Mouse (Mus musculus) R1 (cell line): Measurements from ENCODE around the gene Lpar6.

ENCODE experiments used
- DNase-seq: peaks from one replicate; pipeline ENCODE4 v3.0.0-alpha.2; 2018; ENCODE audit warnings: low read depth, low spot score

The Lpar6 gene

DNA sequence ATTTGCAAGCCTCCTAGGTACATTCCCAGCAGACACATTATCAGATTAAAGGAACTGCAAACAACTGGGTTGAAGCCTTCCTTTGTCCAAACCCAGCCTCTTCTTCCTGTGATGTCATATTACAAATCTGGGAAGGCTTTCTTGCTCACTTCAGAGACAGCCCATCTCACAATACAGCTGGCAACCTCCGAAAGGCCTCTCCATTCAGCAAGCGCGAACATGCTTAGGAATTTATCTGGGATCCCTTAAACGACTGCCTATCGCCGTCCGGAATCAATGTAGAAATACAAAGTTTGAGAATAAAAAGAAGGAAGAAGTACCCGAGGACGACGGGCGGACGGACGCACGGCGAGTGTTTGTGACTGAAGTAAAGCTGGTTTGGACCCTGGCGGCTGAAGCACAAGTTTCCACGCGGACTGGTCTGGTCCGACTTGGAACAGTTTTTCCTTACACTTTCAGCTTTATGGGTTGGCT, at the start of gene Lpar6:
Lpar6 (plus strand) TSS at position 48 of the 474 bp plus-strand sequence.
- DNase-seq = peak; percentile 94

DNA sequence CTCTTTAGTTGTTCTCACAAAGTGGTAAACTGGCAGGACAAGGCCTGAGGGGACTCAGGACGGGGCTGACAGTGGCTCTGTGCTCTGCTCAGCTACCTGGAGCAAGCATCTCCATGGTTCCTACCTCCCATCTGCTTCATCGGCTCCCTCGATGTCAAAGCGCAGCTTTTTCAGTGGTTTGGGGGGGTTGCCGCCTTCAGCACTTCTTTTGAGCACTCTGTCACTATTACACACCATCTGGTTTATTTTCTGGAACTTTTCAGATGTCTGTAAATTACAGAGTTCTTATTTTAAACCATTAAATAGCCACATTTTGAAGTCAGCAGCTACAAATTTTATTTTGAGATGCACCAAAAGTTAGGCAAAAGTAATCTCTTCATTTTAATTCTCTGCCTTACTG, 38.6 kb upstream of the Lpar6 start:
- no peak for DNase-seq

DNA sequence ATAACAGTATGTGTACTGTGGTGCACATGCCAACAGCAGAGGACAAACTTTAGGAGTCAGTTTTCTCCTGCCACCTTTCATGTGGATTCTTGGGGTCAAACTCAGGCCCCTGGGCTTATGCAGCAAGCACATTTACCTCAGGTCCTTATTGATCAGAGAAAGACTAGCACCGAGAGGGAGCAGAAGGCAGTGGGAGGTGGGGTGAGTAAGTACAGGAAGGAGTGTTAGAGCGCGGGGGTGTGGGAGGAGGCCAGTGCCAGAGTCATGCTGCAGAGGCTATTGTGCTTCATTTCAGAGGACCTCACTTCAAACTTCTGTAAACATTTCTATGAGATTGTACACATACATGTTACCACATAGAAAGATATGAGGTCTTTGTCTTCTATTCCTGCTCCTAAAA, 36.2 kb upstream of the Lpar6 start:
- no peak for DNase-seq

DNA sequence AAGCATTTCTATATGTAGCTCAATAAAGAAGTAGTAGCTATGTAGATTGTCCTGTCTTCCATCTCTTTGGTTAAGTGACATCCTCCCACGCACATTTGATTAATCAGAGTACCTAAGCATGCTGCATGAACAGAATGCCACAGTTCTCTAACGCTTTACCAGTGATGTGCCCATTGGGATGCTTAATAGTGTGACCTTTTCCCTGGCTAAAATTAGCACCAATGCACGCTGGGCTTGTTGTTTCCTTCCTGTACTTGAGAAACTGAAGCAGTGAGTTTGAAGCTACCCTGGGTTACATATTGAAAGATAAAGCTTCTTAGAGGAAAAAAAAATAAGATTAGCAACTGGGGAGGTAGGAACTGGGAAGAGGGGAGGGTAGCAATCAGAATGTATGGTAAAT, 33.7 kb upstream of the Lpar6 start:
- DNase-seq = no peak

DNA sequence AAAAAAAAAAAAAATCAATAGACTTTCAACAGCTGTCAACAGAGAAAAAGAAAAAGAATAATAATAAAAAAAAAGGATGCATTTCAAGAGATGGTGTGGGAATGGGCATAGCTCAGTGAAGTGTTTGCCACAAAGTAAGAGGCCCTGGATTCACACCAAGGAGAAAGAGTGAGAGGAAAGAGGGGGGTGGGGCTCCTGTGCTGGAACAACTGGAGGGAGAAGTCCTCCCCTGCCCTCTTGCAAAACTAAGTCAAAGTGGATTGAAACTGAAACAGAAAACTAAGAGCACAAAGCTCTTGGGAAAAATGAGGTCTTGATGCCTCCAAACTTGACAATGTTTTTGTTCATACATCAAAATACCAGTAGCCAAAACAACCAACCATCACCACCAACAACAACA, 28.4 kb upstream of the Lpar6 start:
- DNase-seq = no peak

DNA sequence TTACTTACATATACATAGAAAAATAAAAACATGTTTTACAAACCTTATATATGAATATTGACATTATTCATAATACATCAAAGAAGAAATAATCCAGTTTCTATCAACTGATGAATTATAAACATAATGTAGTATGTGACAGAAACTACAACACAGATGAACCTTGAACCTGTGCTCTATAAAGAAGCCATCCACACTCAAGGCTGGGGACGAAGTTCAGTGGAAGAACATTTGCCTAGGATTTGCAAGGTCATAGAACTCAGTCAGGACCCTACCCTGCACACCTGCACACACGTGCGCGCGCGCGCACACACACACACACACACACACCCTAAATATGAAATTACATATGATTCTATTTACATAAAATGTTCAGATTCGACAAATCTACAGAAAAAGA, 27.5 kb upstream of the Lpar6 start:
- no peak for DNase-seq

DNA sequence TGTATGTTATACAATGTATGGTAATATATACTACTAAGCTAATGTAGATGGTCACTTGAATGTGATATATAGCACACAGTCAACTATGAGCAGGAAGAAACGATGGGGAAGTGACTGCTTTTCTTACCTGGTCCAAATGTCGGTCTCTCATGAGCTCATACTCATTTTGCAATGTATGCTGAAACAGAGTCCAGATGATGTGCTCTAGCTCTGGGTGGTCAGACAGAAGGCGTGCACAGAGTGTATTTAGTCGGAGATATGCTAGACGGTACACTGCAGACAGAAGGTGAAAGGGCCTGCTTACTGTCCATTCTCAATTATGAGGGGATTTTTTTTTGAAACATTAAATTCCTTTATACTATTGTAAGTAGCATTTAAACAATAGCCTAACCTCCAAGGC, 26.2 kb upstream of the Lpar6 start:
- no peak for DNase-seq

DNA sequence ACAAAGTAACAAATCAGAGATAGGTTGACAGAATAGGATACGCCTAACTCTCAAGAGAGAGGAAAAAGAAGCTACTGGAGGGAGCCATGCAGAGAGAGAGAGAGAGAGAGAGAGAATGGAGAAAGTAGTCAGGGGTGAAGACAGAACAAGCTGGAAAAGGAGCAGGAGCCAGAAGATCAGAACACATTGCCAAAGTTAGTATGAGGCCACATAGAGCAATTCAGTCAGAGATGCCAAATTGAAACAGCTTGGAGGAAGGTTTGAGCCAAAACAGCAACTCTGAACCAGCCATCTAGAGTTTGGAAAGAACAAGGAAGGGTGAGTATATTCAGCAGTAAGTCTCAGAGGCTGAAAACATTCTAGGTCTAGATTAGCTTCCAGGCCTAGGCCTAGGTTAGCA, 20.6 kb upstream of the Lpar6 start:
- no peak for DNase-seq

DNA sequence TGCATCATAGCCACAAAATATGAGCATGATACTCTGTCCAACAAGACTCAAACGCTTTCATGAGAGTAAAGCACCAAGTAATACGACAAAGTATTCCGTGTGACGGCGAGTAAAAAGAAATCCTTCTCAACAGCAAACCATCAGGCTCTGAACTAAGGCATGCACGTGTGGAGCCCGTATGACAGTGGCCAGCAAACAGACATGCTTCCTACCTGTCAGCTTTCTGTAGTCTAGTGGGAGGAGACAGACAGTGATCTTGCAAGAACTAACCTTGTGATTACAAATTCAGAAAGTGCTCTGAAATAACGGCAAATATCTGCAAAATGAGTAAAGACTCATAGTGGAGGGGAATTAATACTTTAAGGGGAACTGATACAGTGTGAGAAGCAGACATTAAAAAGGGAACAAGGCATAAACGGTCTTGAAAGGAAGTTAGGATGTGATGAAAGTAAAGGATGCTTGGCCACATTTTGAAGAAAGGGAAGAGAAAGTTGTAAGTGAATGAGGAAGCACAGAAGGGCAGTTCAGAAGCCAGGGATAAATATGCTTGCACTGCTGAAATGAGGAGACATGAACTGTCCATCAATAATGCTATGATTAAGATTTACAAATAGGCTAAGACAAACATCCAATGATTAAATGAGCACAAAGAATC, 15.3 kb upstream of the Lpar6 start:
- DNase-seq = no peak

DNA sequence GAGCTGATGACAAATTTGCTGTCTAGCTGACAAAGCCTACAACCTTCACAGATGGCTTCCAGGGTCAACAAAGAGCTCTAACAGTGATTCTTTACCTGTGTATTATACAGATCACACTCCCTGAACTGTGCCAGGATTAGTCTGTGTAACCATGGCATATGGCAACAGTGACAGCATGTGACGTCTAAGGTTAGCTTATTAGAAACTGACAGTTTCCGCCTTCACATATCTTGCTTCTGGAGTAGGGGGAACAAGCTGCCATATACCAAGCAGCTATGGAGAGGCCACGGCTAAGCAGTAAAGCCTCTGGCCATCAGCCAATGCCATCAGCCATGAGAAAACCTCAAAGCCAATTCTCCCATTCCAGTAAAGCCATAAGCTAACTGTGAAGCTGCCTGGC, 11.3 kb upstream of the Lpar6 start:
- no peak for DNase-seq

DNA sequence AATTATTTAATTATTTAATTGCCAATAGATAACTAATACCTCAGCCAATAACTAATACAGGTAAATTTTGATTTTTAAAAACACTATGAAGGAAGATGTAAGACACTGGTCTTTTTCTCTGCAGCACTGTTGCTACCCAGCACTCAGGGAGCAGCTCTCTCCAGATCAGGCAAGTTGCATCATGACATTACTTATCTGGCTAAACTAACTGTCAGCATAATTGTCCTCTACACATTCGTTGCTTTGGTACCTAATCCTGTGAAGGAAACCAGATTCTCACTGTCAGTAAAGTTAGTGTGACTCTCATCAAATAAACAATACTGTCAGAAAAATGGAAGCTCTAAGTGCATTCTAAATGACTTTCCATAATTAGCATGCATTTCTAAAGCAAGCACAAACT, 10.8 kb upstream of the Lpar6 start:
- no peak for DNase-seq

DNA sequence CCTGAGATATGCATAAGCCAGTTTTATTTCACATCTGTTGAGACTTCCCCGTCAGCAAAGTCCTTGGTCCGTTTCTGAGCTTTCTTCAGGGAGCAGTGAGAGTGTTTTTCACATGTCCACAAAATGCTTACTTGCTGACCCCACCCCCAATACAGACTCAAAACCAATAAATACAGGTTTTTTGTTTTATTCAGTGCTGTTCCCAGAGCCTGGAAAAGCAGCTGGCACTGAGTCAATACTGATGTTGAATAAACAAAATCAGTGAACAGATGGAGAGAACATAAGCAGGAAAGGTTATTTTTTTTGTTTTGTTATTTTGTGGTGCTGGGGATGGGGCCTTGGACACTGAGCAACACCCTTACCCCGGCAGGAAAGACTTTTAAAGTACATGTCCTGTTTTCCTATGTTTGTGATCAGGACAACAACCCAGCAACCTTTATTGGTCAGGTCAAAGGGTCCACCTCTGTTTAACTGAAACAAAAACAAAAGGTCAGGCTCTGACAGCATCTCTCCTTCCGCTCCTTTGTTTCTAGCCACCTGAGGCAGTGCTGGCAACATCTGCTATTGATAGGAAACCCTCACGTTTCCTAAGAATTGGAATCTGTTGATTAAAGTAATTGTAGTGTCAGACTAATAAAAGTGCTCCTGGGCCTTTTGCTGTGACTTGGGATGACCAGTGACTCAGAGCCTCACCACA, 6.3 kb upstream of the Lpar6 start:
- peak; percentile 75 for DNase-seq

DNA sequence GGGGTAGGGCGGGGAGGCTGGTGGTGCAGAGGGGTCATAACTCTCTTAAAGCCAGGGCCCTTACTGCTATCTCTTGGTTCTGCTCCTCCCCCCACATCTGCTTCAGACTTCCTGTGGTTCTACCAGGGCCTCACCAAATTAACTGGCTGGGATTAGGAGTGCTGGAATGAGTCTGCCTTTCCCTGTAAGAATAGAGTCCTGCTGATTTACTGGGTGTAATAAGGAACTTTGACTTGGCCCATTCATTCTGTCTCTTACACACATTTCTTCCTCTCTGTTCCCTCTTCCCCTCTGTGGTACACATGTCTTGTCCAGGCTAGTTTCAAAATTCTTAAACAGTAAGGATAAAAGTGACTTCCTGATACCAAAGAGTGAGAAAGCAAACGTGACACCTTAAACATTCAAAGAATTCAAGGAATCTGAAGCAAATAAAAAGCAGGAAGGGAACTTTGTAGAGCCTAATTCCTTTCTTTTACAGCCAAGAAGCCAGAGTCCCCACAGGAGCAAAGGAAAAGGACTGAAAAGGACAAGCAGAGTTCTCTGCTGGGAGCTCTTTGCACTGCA, 3.1 kb upstream of the Lpar6 start:
- DNase-seq = peak; percentile 96

DNA sequence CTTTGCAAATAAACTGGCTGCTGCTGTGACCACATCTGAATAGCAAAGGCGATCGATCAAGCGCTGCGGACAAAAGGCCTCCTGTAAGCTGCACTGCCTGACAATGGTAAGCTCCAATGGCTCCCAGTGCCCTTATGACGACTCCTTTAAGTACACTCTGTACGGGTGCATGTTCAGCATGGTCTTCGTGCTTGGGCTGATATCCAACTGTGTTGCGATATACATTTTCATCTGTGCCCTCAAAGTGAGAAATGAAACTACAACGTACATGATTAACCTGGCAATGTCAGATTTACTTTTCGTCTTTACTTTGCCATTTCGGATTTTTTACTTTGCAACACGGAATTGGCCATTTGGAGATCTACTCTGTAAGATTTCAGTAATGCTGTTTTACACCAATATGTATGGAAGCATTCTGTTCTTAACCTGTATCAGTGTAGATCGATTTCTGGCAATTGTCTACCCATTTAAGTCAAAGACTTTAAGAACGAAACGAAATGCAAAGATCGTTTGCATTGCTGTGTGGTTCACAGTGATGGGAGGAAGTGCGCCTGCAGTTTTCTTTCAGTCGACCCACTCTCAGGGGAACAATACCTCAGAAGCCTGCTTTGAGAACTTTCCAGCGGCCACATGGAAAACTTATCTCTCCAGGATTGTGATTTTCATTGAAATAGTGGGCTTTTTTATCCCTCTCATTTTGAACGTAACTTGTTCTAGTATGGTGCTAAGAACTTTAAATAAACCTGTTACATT, 979 bp downstream of the Lpar6 start:
- peak; percentile 91 for DNase-seq

DNA sequence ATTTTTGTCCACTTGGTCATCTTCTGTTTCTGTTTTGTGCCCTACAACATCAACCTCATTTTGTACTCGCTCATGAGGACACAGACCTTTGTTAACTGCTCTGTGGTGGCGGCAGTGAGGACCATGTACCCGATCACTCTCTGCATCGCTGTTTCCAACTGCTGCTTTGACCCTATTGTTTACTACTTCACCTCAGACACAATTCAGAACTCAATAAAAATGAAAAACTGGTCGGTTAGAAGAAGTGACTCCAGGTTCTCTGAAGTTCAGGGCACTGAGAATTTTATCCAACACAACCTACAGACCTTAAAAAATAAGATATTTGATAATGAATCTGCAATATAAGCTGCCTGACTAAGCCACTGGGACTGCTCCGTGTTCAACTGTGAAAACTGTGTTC, 1.6 kb downstream of the Lpar6 start:
- DNase-seq = peak; percentile 33

DNA sequence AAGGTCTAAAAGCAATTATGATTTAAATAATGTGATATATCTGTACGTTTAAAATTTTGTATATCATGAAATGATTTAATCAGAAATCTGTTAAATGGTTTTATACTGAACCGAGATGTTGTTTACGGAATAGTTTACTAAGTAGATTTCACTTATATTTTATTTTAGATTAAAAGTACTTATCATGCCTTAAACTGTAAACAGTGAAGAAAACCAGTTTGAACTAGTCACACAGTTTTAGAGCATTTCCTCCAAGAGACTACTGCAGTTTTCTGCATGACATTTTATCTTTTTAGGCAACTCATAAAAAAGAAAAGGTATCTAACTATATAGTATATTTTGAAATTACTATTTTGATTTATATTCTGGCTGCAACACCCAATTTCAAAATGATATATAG, 2.2 kb downstream of the Lpar6 start:
- DNase-seq = no peak

DNA sequence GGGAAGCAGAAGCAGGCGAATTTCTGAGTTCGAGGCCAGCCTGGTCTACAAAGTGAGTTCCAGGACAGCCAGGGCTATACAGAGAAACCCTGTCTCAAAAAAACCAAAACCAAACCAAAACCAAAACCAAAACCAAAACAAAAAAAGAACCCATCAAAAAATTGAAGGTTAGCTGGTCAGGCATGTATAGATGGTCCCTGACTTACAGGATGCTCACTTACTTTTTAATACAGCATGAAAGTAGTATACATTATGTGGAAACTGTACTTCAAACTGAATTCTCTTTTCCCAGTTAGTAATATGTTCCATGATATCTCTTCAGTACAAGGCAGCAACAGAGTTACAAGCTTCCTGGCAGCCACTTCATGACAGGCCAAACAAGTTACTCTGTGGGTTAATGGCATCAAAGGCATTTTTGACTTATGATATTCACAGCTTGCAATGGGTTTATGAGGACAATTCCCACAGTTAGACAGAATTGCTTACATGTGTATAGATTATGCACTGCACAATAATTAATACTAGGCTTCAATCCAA, 6.4 kb downstream of the Lpar6 start:
- no peak for DNase-seq

DNA sequence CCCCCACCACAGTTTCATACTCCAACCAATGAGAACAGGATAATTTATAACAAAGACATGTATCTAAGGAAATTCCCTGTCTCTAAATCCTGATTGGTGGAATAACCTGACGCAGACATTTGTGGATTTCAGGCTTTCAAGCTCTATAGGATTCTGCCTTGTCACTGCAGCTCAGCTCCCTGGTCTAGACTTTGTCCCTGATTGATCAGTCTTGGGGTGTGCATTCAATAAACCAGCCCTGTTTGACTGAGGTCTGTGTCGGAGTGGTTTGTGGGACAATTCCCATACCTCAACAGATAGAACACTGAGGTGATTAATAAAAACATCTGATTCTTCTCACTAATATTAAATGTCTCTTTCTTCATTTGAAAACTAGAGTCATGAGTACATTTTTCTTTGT, 12.4 kb downstream of the Lpar6 start:
- no peak for DNase-seq

DNA sequence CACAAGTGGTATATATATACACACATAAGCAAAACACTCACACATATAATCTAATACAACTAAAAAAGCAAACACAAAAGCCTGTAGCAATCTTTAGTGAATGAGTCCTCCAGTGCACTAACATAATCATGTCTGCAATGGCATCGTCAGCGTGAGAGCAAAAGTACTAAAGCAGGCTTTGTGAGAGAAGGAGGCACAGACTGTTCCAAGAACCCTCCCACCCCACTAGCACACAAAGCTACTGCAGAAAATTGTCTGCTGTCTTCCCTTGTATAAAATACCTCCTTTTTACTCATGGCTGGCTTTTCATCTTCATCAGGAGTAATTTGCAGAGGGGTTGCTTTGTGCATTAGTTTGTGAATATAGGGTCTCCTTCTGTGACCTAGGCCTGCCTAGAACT, 14.6 kb downstream of the Lpar6 start:
- no peak for DNase-seq

DNA sequence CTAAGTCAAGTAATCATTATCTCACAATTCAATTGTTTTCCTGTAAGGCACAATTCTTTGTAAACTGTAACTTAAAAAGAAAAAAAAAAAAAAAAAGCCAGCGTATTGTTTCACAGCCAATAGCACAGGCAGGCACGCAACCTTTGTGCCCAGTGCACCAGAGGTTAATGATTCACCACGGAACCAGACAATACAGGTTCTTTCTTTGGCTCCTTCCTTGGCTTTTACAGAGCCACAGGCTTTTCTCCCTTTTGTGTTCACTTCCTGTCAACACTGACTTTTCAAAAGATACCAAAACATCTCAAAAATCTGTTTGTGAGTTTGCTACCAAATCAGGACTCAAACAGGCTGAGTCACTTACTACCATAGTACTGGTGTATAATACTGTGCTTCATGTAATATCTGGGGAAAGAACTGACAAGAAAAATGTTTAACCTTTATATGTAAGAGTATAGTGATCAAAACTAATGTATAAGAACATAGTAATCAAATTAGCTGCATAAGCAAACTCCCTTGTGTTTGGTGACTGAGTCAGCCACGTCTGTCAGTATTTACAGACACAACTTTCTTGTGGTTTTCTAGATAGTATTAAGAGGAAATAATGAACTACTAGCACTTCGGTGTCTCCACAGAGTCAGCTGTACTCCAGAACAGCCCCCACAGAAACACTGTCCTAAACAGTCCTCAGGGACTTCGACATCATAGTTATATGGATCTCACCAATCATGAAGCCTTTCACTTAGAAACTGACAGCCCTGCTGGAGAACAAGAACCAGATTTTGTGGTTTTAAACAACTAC, 16.0 kb downstream of the Lpar6 start:
- peak; percentile 84 for DNase-seq

DNA sequence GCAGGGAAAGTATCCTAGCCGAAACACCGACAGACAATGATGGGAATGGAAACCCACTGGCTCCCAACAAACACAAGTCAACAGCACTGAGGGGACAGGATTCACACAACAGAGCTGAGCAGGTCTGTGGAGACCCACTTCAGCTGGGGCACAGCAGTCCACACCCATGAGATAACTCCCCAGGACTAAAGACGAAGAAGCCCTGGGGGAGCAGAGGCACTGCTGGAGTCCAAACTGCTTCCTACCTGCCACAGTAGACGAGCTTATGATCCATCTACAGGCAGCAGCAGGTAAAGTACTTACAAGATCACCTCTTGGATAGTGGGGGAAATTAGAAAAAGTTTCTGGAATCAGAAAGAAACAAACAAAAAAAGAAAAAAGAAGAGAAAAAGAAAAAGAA, 16.7 kb downstream of the Lpar6 start:
- peak; percentile 30 for DNase-seq
